Mouse (Mus musculus) cerebellum, adult 9-11 months (tissue): ENCODE results near the gene Rab11fip5.

Source experiments
- DNase-seq: peaks from one replicate; pipeline ENCODE4 v3.0.0; 2022

Gene Rab11fip5

GRCm38 (mm10) chr6:85302326-85303055 lies 71.9 kb downstream of the Rab11fip5 start:
- peak; percentile 87 for DNase-seq

- peak; percentile 50 for DNase-seq
Observed at GRCm38 (mm10) chr6:85295384-85296167, 78.9 kb downstream of the Rab11fip5 start.

- no peak for DNase-seq
Observed at GRCm38 (mm10) chr6:85294004-85294379, 80.4 kb downstream of the Rab11fip5 start.

GRCm38 (mm10) chr6:85293255-85294003 lies 81.0 kb downstream of the Rab11fip5 start:
- DNase-seq, result peak; percentile 26

GRCm38 (mm10) chr6:85290869-85291824 lies 83.3 kb downstream of the Rab11fip5 start:
- DNase-seq, result no peak

GRCm38 (mm10) chr6:85288193-85288857 lies 86.1 kb downstream of the Rab11fip5 start:
- no peak for DNase-seq

GRCm38 (mm10) chr6:85286283-85287047 lies 88.0 kb downstream of the Rab11fip5 start:
- DNase-seq, result no peak
